In genomic region chr15:86937364-86937763, GRCm38 (mm10) we compare ENCODE assay signal across 19 mouse cellular contexts.
DNase-seq lines count a peak whose midpoint lies in the region; ATAC-seq and TF ChIP-seq lines count a peak whose summit lies in the region.
"Had no signal": no experiment of that assay in that cellular context is flagged by ENCODE, and none has a peak within 500 bp of the region (broad histone marks: within the 10 kb centered on the region; RNA-seq: fewer than 3 reads in every experiment).

No protein-coding gene starts in this region.

- intact Hi-C loops in heart, adult 2 months (cut with DNase I) = no loop called here

- WGBS in heart, adult 2 months = 66% methylated on average over 3 of the region's 3 CpGs
- WGBS in midbrain, embryonic 11.5 days = 89% methylated on average over 3 of the region's 3 CpGs
- 87% methylated on average over 3 of the region's 3 CpGs for WGBS in midbrain, embryonic 13.5 days

- H3K9ac ChIP-seq in heart, adult 2 months (ENCODE audit: low read depth, low read length) = no peak overlapping the region
- H3K9ac ChIP-seq in midbrain, embryonic 11.5 days (ENCODE audit: low read length) = no peak overlapping the region
- H3K9ac ChIP-seq in midbrain, embryonic 13.5 days (replicated peaks) = no peak overlapping the region

- no peak overlapping the region for H3K4me3 ChIP-seq in heart, adult 2 months
- no peak overlapping the region for H3K4me3 ChIP-seq in midbrain, embryonic 11.5 days (ENCODE audit: low read depth, low read length)
- H3K4me3 ChIP-seq in midbrain, embryonic 13.5 days (replicated peaks) = no peak overlapping the region

- no peaks in the 10 kb centered on the region for H3K9me3 ChIP-seq in midbrain, embryonic 11.5 days (ENCODE audit: control insufficient read depth, low read length)
- H3K9me3 ChIP-seq in midbrain, embryonic 13.5 days = no peaks in the 10 kb centered on the region

- no peak overlapping the region for H3K4me2 ChIP-seq in midbrain, embryonic 11.5 days
- no peak overlapping the region for H3K4me2 ChIP-seq in midbrain, embryonic 13.5 days (replicated peaks)

- no peak overlapping the region for H3K27ac ChIP-seq in heart, adult 2 months
- H3K27ac ChIP-seq in midbrain, embryonic 11.5 days (ENCODE audit: low read depth, low read length) = no peak overlapping the region
- H3K27ac ChIP-seq in midbrain, embryonic 13.5 days = no peak overlapping the region

- peak; percentile 80 for DNase-seq in heart, adult 11 months
- DNase-seq in heart, adult 2 months = no peak
- peak; percentile 53 for DNase-seq in midbrain, embryonic 11.5 days (ENCODE audit: low spot score, missing footprints)
- DNase-seq: adrenal gland, adult 2 months; adrenal gland, adult 8-10 months; adrenal gland, postnatal 10 days; adrenal gland, postnatal 14 days; adrenal gland, postnatal 25 days; adrenal gland, postnatal 36 days; B cell, adult 2 months; cerebellum, adult 11 months; cerebellum, adult 11-12 months; cerebellum, adult 18-20 months had no signal

- H3K36me3 ChIP-seq in heart, adult 2 months (ENCODE audit: control insufficient read depth, insufficient read depth, low read length) = no peaks in the 10 kb centered on the region
- no peaks in the 10 kb centered on the region for H3K36me3 ChIP-seq in midbrain, embryonic 11.5 days (ENCODE audit: control insufficient read depth, insufficient read depth, low read length)
- H3K36me3 ChIP-seq in midbrain, embryonic 13.5 days = no peaks in the 10 kb centered on the region
- H3K36me3 ChIP-seq: G1E had no signal

- H3K4me1 ChIP-seq in heart, adult 2 months (ENCODE audit: control insufficient read depth, insufficient read depth, low read length) = no peaks in the 10 kb centered on the region
- H3K4me1 ChIP-seq in midbrain, embryonic 11.5 days (ENCODE audit: control insufficient read depth, insufficient read depth, low read length) = no peaks in the 10 kb centered on the region
- H3K4me1 ChIP-seq in midbrain, embryonic 13.5 days (replicated peaks) = peaks cover 7% of the 10 kb centered on the region; the same call in 1 of the 2 replicates

- H3K27me3 ChIP-seq in heart, adult 2 months (ENCODE audit: control insufficient read depth, insufficient read depth, low read length) = no peaks in the 10 kb centered on the region
- H3K27me3 ChIP-seq in midbrain, embryonic 11.5 days (ENCODE audit: control insufficient read depth, insufficient read depth, low read length) = no peaks in the 10 kb centered on the region
- 0 out of 2 replicates have a peak, but pooled peaks cover 2% of the 10 kb centered on the region for H3K27me3 ChIP-seq in midbrain, embryonic 13.5 days
- H3K27me3 ChIP-seq: CH12.LX, Patski had no signal

- TF ChIP-seq POLR2A in heart, adult 2 months (IDR thresholded peaks at IDR 0.05; ENCODE audit: insufficient read depth, low read depth, low read length) = no peak

- TF ChIP-seq EP300 in heart, adult 2 months (IDR thresholded peaks at IDR 0.05; ENCODE audit: insufficient read depth, low read depth, low read length) = no peak

- H3K79me2 ChIP-seq in heart, adult 2 months (replicated peaks; ENCODE audit: control insufficient read depth, insufficient read depth, low read length) = no peaks in the 10 kb centered on the region

- ATAC-seq in midbrain, embryonic 11.5 days (ENCODE audit: low FRiP score) = no peak
- no peak for ATAC-seq in midbrain, embryonic 13.5 days
- ATAC-seq: activated CD4-positive, CD25-positive, alpha-beta regulatory T cell, adult 4 months; CD4-positive, CD25-positive, alpha-beta regulatory T cell, adult 4 months; Patski had no signal

- no peak for TF ChIP-seq CTCF in heart, adult 2 months (IDR thresholded peaks at IDR 0.05)

Comparison
In these comparisons a context has a peak if more than half of its experiments do, and no peak if none do; other contexts are left out.
1. DNase-seq: peak in heart, adult 11 months (single experiment) and midbrain, embryonic 11.5 days (single experiment); none in heart, adult 2 months (0 of 2).